Mouse (Mus musculus): ENCODE measurements around the gene Pkp3. TPM values are rescaled to one million over a fixed set of nuclear protein-coding genes. Genes with fewer than 3 reads are reported as not detected.

The Pkp3 gene
- polyA plus RNA-seq, 1 experiment from 2014 or later = 4.5 TPM

Other genes starting within 250 kb of the Pkp3 start
- gene Urah, start 243.2 kb upstream of the Pkp3 start, polyA plus RNA-seq (2016; fragmentation: Nextera tagmentation; extraction: Ambion mirVana) = 0.93 TPM in 1 of 2 replicates, not detected in the other
- gene Scgb1c1, start 232.7 kb upstream of the Pkp3 start, polyA plus RNA-seq (2016; fragmentation: Nextera tagmentation; extraction: Ambion mirVana) = not detected in 2 replicates
- gene Odf3, start 230.4 kb upstream of the Pkp3 start, polyA plus RNA-seq (2016; fragmentation: Nextera tagmentation; extraction: Ambion mirVana) = not detected in 2 replicates
- not detected in 2 replicates for gene Gm45785, start 221.9 kb upstream of the Pkp3 start, polyA plus RNA-seq (2016; fragmentation: Nextera tagmentation; extraction: Ambion mirVana)
- gene Ric8a, start 221.3 kb upstream of the Pkp3 start, polyA plus RNA-seq (2016; fragmentation: Nextera tagmentation; extraction: Ambion mirVana) = 82.3 and 88.5 TPM in 2 replicates
- 30.9 and 33.4 TPM in 2 replicates for gene Bet1l, start 220.6 kb upstream of the Pkp3 start, polyA plus RNA-seq (2016; fragmentation: Nextera tagmentation; extraction: Ambion mirVana)
- 279 and 282 TPM in 2 replicates for gene Psmd13, start 196.2 kb upstream of the Pkp3 start, polyA plus RNA-seq (2016; fragmentation: Nextera tagmentation; extraction: Ambion mirVana)
- 25.8 and 27.1 TPM in 2 replicates for gene Sirt3, start 195.9 kb upstream of the Pkp3 start, polyA plus RNA-seq (2016; fragmentation: Nextera tagmentation; extraction: Ambion mirVana)
- 0.81 TPM in 1 of 2 replicates, not detected in the other for gene Cox8b, start 177.8 kb upstream of the Pkp3 start, polyA plus RNA-seq (2016; fragmentation: Nextera tagmentation; extraction: Ambion mirVana)
- 0.13 and 0.27 TPM in 2 replicates for gene Nlrp6, start 157.3 kb upstream of the Pkp3 start, polyA plus RNA-seq (2016; fragmentation: Nextera tagmentation; extraction: Ambion mirVana)
- gene Pgghg, start 136.8 kb upstream of the Pkp3 start, polyA plus RNA-seq (2016; fragmentation: Nextera tagmentation; extraction: Ambion mirVana) = 15.5 and 16.8 TPM in 2 replicates
- 0.43 and 1.6 TPM in 2 replicates for gene Ifitm5, start 127.9 kb upstream of the Pkp3 start, polyA plus RNA-seq (2016; fragmentation: Nextera tagmentation; extraction: Ambion mirVana)
- gene Gm45717, start 122.3 kb upstream of the Pkp3 start, polyA plus RNA-seq (2016; fragmentation: Nextera tagmentation; extraction: Ambion mirVana) = 0.97 TPM in 1 of 2 replicates, not detected in the other
- 326 and 340 TPM in 2 replicates for gene Ifitm2, start 122.2 kb upstream of the Pkp3 start, polyA plus RNA-seq (2016; fragmentation: Nextera tagmentation; extraction: Ambion mirVana)
- gene Ifitm1, start 111.0 kb upstream of the Pkp3 start, polyA plus RNA-seq (2016; fragmentation: Nextera tagmentation; extraction: Ambion mirVana) = 8.8 and 9.1 TPM in 2 replicates
- 22.5 and 26.0 TPM in 2 replicates for gene Ifitm3, start 67.4 kb upstream of the Pkp3 start, polyA plus RNA-seq (2016; fragmentation: Nextera tagmentation; extraction: Ambion mirVana)
- gene Ifitm6, start 60.3 kb upstream of the Pkp3 start, polyA plus RNA-seq (2016; fragmentation: Nextera tagmentation; extraction: Ambion mirVana) = not detected in 2 replicates
- gene Gm17387, start 49.1 kb upstream of the Pkp3 start, polyA plus RNA-seq (2016; fragmentation: Nextera tagmentation; extraction: Ambion mirVana) = not detected in 2 replicates
- gene B4galnt4, start 17.1 kb upstream of the Pkp3 start, polyA plus RNA-seq (2016; fragmentation: Nextera tagmentation; extraction: Ambion mirVana) = 46.1 and 46.5 TPM in 2 replicates
- 1.7 and 2.6 TPM in 2 replicates for gene Sigirr, start 22.4 kb downstream of the Pkp3 start, polyA plus RNA-seq (2016; fragmentation: Nextera tagmentation; extraction: Ambion mirVana)
- gene Ano9, start 39.6 kb downstream of the Pkp3 start, polyA plus RNA-seq (2016; fragmentation: Nextera tagmentation; extraction: Ambion mirVana) = 0.59 and 0.81 TPM in 2 replicates
- 76.0 and 76.5 TPM in 2 replicates for gene Ptdss2, start 44.2 kb downstream of the Pkp3 start, polyA plus RNA-seq (2016; fragmentation: Nextera tagmentation; extraction: Ambion mirVana)
- gene Rnh1, start 94.6 kb downstream of the Pkp3 start, polyA plus RNA-seq (2016; fragmentation: Nextera tagmentation; extraction: Ambion mirVana) = 61.0 and 61.9 TPM in 2 replicates
- 95.1 and 103 TPM in 2 replicates for gene Hras, start 115.8 kb downstream of the Pkp3 start, polyA plus RNA-seq (2016; fragmentation: Nextera tagmentation; extraction: Ambion mirVana)
- gene Lrrc56, start 115.9 kb downstream of the Pkp3 start, polyA plus RNA-seq (2016; fragmentation: Nextera tagmentation; extraction: Ambion mirVana) = 10.8 and 12.2 TPM in 2 replicates
- 3.3 and 3.9 TPM in 2 replicates for gene Lmntd2, start 135.9 kb downstream of the Pkp3 start, polyA plus RNA-seq (2016; fragmentation: Nextera tagmentation; extraction: Ambion mirVana)
- 34.7 and 35.6 TPM in 2 replicates for gene Rassf7, start 137.6 kb downstream of the Pkp3 start, polyA plus RNA-seq (2016; fragmentation: Nextera tagmentation; extraction: Ambion mirVana)
- 95.5 and 99.3 TPM in 2 replicates for gene Phrf1, start 150.6 kb downstream of the Pkp3 start, polyA plus RNA-seq (2016; fragmentation: Nextera tagmentation; extraction: Ambion mirVana)
- 1.1 and 1.5 TPM in 2 replicates for gene Irf7, start 188.3 kb downstream of the Pkp3 start, polyA plus RNA-seq (2016; fragmentation: Nextera tagmentation; extraction: Ambion mirVana)
- gene Cdhr5, start 198.6 kb downstream of the Pkp3 start, polyA plus RNA-seq (2016; fragmentation: Nextera tagmentation; extraction: Ambion mirVana) = not detected in 2 replicates
- 2.4 and 2.7 TPM in 2 replicates for gene Sct, start 200.9 kb downstream of the Pkp3 start, polyA plus RNA-seq (2016; fragmentation: Nextera tagmentation; extraction: Ambion mirVana)
- 0.81 and 0.86 TPM in 2 replicates for gene Drd4, start 213.8 kb downstream of the Pkp3 start, polyA plus RNA-seq (2016; fragmentation: Nextera tagmentation; extraction: Ambion mirVana)
- 96.5 and 96.6 TPM in 2 replicates for gene Deaf1, start 249.5 kb downstream of the Pkp3 start, polyA plus RNA-seq (2016; fragmentation: Nextera tagmentation; extraction: Ambion mirVana)
- gene Tmem80, start 249.5 kb downstream of the Pkp3 start, polyA plus RNA-seq (2016; fragmentation: Nextera tagmentation; extraction: Ambion mirVana) = 60.5 and 66.9 TPM in 2 replicates

Data from hindbrain, embryonic 12.5 days (tissue).